Mouse (Mus musculus) hindbrain, embryonic 16.5 days (tissue): ENCODE results near the gene Nxnl1. TPM values are rescaled to one million over a fixed set of nuclear protein-coding genes. Genes with fewer than 3 reads are reported as not detected.

Experiments
- ATAC-seq: fragments of 200-750 bp; cut with Nextera tagmentation; 2 replicates; pipeline ENCODE4 v1.8.0; 2017; ENCODE audit warnings: moderate TSS enrichment, moderate library complexity
- H3K27ac ChIP-seq: fragments of 300-500 bp; sonication (generic); 2 replicates; pipeline ENCODE4 v1.5.1; 2014; ENCODE audit warnings: low read depth, mild to moderate bottlenecking, control low read depth, low read length, moderate library complexity
- H3K27me3 ChIP-seq: fragments of 300-500 bp; sonication (generic); replicated peaks from 2 replicates; pipeline ENCODE4 v1.6.1; 2014; ENCODE audit warnings: low read length; ENCODE audit not compliant: control insufficient read depth, insufficient read depth
- H3K36me3 ChIP-seq: fragments of 300-500 bp; sonication (generic); 2 replicates; pipeline ENCODE4 v1.6.1; 2014; ENCODE audit warnings: mild to moderate bottlenecking, low read length, moderate library complexity, mixed read lengths; ENCODE audit not compliant: control insufficient read depth, insufficient read depth
- H3K4me1 ChIP-seq: fragments of 300-500 bp; sonication (generic); 2 replicates; pipeline ENCODE4 v1.6.1; 2014; ENCODE audit warnings: low read depth, low read length; ENCODE audit not compliant: control insufficient read depth, insufficient read depth
- H3K4me2 ChIP-seq: fragments of 300-500 bp; sonication (generic); 2 replicates; pipeline ENCODE4 v1.6.1; 2014; ENCODE audit warnings: mild to moderate bottlenecking, low read length, control low read depth, moderate library complexity
- H3K4me3 ChIP-seq: fragments of 300-500 bp; sonication (generic); 2 replicates; pipeline ENCODE4 v1.5.1; 2014; ENCODE audit warnings: mild to moderate bottlenecking, low read length, control low read depth, moderate library complexity
- H3K9ac ChIP-seq: fragments of 300-500 bp; sonication (generic); 2 replicates; pipeline ENCODE4 v1.6.1; 2014; ENCODE audit warnings: low read depth, mild to moderate bottlenecking, control low read depth, low read length, moderate library complexity
- H3K9me3 ChIP-seq: fragments of 300-500 bp; sonication (generic); 2 replicates; pipeline ENCODE4 v1.6.1; 2014; ENCODE audit warnings: mild to moderate bottlenecking, low read length, moderate library complexity; ENCODE audit not compliant: control insufficient read depth
- WGBS: fragments of 180-500 bp; shearing (Covaris S2); extraction: QIAGEN DNeasy Blood & Tissue Kit; methylation state at CpG from one replicate; pipeline ENCODE4 v1.1.7; 2014; 5-methylcytosine and 5-hydroxymethylcytosine counted together
- polyA plus RNA-seq: library from polyadenylated mRNA; unstranded; fragments of >200 nt; fragmentation: Nextera tagmentation; extraction: Ambion mirVana; gene quantifications from 2 replicates; pipeline ENCODE4 v1.2.1, GENCODE M21; 2015

The Nxnl1 gene
- polyA plus RNA-seq, 1 experiment from 2014 or later: not detected

DNA sequence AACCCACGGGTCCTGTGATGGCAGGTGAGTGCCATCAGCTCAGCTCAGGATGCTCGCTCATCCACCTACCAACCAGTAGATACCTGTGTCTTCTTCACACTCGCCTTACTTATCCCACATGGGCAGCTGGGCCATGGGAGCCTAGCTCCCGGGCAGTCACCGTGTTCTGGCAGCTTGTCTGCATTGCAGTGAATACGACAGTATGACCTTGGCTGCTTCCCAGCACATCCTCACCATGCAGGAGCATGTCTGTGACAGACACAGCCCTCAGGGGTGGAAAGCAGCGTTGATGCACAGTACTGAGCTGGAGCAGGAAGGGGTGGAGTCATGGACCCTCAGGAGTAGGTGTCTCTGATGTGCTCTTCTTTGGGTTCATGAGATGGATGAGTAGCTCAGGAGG is 8.0 kb upstream of the Nxnl1 start:
- Histone ChIP-seq H3K27ac (no peak overlapping the region), H3K27me3 (no peaks in the 10 kb centered on the region), H3K36me3 (no peaks in the 10 kb centered on the region), H3K4me1 (peaks cover 21% of the 10 kb centered on the region), H3K9me3 (no peaks in the 10 kb centered on the region), H3K9ac (no peak overlapping the region), H3K4me2 (no peak overlapping the region), H3K4me3 (no peak overlapping the region)
- ATAC-seq: no peak
- 71% methylated on average over 7 of the region's 7 CpGs for WGBS

DNA sequence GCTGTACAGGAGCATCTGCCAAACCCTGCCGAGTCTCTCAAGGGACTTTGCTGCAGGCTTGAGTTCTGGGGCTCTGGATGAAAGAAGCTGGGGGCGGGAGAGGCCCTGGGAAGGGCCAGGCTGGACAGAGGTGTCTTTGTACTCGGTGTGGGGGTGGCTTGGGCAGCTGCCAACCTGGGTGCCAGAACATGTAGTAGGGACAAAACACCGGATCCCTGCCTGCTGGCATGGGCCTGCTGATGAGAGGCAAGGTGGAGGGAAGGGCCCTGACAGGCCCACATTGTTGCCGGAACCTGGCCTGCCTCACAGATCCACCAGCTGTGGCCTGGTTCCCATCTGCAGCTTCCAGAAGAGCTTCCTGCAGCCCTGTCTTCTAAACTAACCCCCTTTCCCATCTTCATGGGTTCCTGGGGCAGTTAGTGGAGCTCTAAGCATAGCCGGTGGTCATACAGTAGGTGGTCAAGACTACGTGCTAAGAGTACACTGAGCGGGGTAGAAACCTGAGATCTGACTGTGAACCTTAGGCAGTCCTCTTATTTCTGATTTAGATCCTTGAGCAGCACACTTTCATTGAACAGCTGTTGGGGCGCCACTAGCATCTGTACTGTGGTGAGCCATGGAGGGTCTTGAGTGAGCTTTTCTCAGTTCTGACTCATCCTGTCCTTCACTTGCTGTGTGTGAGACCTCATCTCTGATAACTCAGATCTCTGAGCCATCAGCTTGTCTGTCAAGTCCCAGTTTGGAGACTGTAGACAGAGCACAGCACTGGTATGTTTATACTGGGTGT is 6.6 kb upstream of the Nxnl1 start:
- H3K9ac ChIP-seq: peak overlapping the region; percentile 22; the same call in 1 of the 2 replicates
- H3K27ac ChIP-seq: peak overlapping the region; percentile 70
- no peak overlapping the region; the same call in 1 of the 2 replicates for H3K4me3 ChIP-seq
- WGBS: 60% methylated on average over 9 of the region's 9 CpGs
- H3K4me2 ChIP-seq: peak overlapping the region; percentile 9; the same call in 1 of the 2 replicates
- ATAC-seq: peak; percentile 2; the same call in 1 of the 2 replicates
- peaks cover 32% of the 10 kb centered on the region for H3K4me1 ChIP-seq
- no peaks in the 10 kb centered on the region for H3K36me3 ChIP-seq
- H3K27me3 ChIP-seq: no peaks in the 10 kb centered on the region
- no peaks in the 10 kb centered on the region for H3K9me3 ChIP-seq

GRCm38 (mm10) chr8:71572077-71572476 is 5.7 kb upstream of the Nxnl1 start:
- Histone ChIP-seq H3K4me3 (peak overlapping the region; percentile 2; the same call in 1 of the 2 replicates), H3K36me3 (no peaks in the 10 kb centered on the region), H3K4me1 (peaks cover 32% of the 10 kb centered on the region), H3K9ac (no peak overlapping the region), H3K4me2 (peak overlapping the region; percentile 69), H3K27ac (peak overlapping the region; percentile 70), H3K9me3 (no peaks in the 10 kb centered on the region), H3K27me3 (no peaks in the 10 kb centered on the region)
- WGBS: 83% methylated on average over 2 of the region's 2 CpGs
- ATAC-seq: no peak

DNA sequence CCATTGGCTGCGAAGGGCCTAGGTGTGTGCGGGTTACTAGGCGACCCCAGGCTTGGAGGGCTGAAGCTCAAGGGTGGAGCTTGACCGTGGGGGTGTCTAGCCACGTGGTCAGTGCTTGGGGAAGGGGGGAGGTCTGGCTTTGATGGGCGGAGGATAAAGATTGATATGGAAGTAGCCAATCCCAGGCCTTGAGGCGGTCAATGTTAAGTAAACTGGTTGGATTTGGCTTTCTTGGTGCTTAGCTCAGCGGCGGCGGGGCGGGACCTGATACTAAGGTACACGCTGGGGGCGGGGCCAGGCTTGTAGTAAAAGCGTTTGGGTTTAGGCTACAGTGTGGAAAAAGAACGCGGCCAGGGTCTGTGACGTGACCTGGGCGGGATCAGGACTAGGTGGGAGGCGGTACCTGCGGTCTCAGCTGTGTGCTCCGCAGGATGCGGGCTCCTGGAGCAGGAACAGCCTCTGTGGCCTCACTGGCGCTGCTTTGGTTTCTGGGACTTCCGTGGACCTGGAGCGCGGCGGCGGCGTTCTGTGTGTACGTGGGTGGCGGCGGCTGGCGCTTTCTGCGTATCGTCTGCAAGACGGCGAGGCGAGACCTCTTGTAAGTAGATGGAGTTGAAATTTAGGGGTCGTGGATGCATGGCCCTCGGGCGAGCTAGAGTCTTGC is 4.0 kb upstream of the Nxnl1 start:
- Histone ChIP-seq H3K9me3 (no peaks in the 10 kb centered on the region), H3K4me3 (peak overlapping the region; percentile 68), H3K4me2 (peak overlapping the region; percentile 69), H3K36me3 (no peaks in the 10 kb centered on the region), H3K4me1 (peaks cover 32% of the 10 kb centered on the region), H3K27me3 (0 out of 2 replicates have a peak, but pooled peaks cover 3% of the 10 kb centered on the region), H3K9ac (peak overlapping the region; percentile 77), H3K27ac (peak overlapping the region; percentile 90)
- ATAC-seq: peak; percentile 91
- 1% methylated on average over 41 of the region's 41 CpGs for WGBS

GRCm38 (mm10) chr8:71569366-71570290 is 3.2 kb upstream of the Nxnl1 start:
- Histone ChIP-seq H3K9me3 (no peaks in the 10 kb centered on the region), H3K4me2 (peak overlapping the region; percentile 69), H3K9ac (peak overlapping the region; percentile 77), H3K4me3 (peak overlapping the region; percentile 68), H3K4me1 (peaks cover 32% of the 10 kb centered on the region), H3K36me3 (no peaks in the 10 kb centered on the region), H3K27me3 (0 out of 2 replicates have a peak, but pooled peaks cover 4% of the 10 kb centered on the region), H3K27ac (peak overlapping the region; percentile 90)
- ATAC-seq: peak; percentile 83
- WGBS: under 1% methylated on average over 51 of the region's 51 CpGs

GRCm38 (mm10) chr8:71568941-71569340 is 2.5 kb upstream of the Nxnl1 start:
- H3K9ac ChIP-seq: peak overlapping the region; percentile 77
- H3K27me3 ChIP-seq: 0 out of 2 replicates have a peak, but pooled peaks cover 4% of the 10 kb centered on the region
- peak overlapping the region; percentile 68 for H3K4me3 ChIP-seq
- peaks cover 32% of the 10 kb centered on the region for H3K4me1 ChIP-seq
- ATAC-seq: no peak
- WGBS: 16% methylated on average over 6 of the region's 6 CpGs
- peaks cover 2% of the 10 kb centered on the region; the same call in 1 of the 2 replicates for H3K9me3 ChIP-seq
- H3K27ac ChIP-seq: peak overlapping the region; percentile 90
- H3K36me3 ChIP-seq: no peaks in the 10 kb centered on the region
- H3K4me2 ChIP-seq: peak overlapping the region; percentile 69

- ATAC-seq: peak; percentile 13
- Histone ChIP-seq H3K9ac (peak within 1 kb of the TSS; percentile 77), H3K4me1 (peaks cover 32% of the 10 kb centered on the region), H3K9me3 (peaks cover 2% of the 10 kb centered on the region; the same call in 1 of the 2 replicates), H3K27ac (peak within 1 kb of the TSS; percentile 90), H3K36me3 (no peaks in the 10 kb centered on the region), H3K4me3 (peak within 1 kb of the TSS; percentile 68), H3K27me3 (peaks cover 4% of the 10 kb centered on the region; the same call in 1 of the 2 replicates), H3K4me2 (peak within 1 kb of the TSS; percentile 69)
- WGBS: 8% methylated on average over 13 of the region's 13 CpGs
These were observed 2.1 kb upstream of the Nxnl1 start, which contains the start of gene Slc27a1 for GRCm38 (mm10) chr8:71568387-71568937. Gene Slc27a1, plus strand, starts transcription at chr8:71568882.

- Histone ChIP-seq H3K4me1 (peaks cover 27% of the 10 kb centered on the region), H3K4me3 (no peak overlapping the region), H3K36me3 (no peaks in the 10 kb centered on the region), H3K9me3 (peaks cover 2% of the 10 kb centered on the region; the same call in 1 of the 2 replicates), H3K27me3 (peaks cover 11% of the 10 kb centered on the region), H3K9ac (no peak overlapping the region), H3K27ac (no peak overlapping the region), H3K4me2 (no peak overlapping the region)
- ATAC-seq: no peak
- 70% methylated on average over 7 of the region's 7 CpGs for WGBS
These were observed 1.2 kb upstream of the Nxnl1 start for GRCm38 (mm10) chr8:71567587-71567986.
